Mouse (Mus musculus): Measurements from ENCODE around the gene Slc6a12. TPM values are rescaled to one million over a fixed set of nuclear protein-coding genes. Genes with fewer than 3 reads are reported as not detected.

Slc6a12 gene
- 1 to 10 TPM in 1 of 2 experiments, under 1 TPM in 1; 1.00 to 1.2 TPM for total RNA-seq (2021)
- long read RNA-seq, experiment 1, result 0 reads
- long read RNA-seq, experiment 2, partial matches to known transcripts, result 0 of 2 reads
- long read RNA-seq, experiment 2, other reads (novel, unspliced or antisense), result 1 of 2 reads

DNA sequence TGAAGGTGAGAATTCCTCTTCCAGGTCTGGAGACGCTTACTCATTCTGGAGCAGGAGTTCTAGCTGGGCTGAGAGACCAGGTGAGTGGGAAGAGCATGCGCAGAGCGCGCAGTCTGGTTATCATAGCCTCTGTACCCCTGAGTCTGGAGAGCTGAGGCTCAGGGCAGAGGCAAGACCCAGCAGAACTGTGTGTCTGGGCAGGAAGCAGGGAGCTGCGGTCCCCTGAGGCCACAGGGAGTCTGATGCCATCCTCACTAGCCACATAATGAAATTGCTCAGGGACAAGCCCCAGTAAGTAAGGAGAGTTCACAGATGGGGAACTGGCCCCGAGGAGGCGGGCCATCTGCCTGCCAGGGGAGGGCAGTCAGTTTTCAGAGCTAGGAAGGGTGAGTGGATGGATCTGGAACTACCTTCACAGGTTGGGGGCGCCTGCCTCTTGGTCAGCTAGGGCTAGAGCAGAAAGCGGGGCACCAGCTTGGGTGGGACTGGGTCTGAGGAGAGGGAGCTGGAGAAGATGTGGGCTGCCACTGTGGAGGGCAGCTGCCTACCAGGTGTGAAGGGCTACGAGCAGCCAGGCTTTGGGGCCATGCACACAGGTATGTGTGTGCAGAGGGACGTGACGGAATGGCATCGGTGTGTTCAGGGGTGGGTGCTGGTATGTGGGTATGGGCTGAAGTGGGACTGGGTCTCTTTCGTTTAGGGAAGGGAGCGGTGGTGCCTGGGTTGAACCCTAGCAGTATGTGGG, at the start of gene Slc6a12:
Gene Slc6a12 (plus strand): TSS at position 51 of the 745 bp plus-strand sequence.
- no peak for DNase-seq (ENCODE audit: low spot score in 2 of 2)

DNA sequence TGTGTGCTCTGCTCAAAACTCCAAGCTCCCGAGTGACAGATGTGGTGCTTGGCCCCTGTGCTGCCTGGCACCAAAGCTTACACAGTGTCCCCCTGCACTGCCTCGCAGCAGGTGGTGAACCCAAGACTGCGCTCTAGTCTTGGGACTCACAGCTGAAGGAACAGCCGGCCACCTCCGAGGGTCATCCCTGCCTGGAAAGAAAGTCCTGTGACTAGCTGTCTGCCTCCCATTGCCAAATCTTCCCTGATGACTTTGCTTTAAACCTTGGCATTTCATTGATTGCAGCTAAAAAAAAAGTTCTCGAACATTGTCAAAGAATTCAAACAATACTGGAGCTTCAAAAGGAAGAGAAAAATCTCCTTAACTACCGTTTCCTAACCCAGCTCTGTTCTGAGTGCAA, 43.6 kb upstream of the Slc6a12 start:
- DNase-seq (ENCODE audit: low spot score in 2 of 2), result no peak

DNA sequence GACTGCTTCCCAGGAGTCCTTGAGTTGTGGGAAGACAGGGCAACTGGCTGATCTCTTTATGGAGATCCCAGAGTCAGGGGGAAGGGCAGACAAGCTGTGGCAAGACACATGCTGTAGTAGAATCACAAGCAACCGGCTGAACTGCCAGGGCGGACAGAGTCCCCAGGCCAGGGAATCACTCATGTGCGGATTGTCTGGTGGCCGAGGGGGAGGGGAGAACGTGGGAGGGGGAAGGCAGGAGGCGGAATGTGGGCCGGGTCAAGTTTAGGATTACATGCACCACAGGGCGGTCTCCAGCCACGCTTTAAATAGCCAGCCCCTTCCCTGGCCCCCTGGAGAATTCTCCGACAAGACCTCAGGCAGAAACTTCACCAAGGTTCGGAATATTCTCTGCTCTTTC, 42.9 kb upstream of the Slc6a12 start, which contains the start of gene Slc6a13:
Gene Slc6a13 (plus strand): TSS at position 274 of the 400 bp plus-strand sequence.
- no peak for DNase-seq (ENCODE audit: low spot score in 2 of 2)

DNA sequence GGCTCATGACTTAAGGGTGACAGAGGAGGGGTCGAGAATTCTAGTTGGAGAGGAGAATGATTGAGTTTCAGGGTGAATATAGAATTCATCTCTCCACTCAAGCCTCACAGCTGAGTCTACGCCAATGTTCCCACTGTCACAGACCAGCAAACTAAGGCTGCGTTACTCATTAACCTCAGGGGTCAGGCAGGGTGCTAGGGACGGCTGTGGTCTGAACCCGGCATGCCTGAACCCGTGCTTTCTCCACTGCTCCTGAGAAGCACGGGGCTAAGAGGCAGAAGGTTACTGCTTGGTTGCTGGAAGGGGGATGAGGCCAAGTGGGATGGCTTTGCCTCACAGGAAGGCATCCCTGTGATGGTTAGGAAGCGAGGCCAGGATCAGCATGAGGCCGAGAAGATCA, 42.4 kb upstream of the Slc6a12 start:
- no peak for DNase-seq (ENCODE audit: low spot score in 2 of 2)

DNA sequence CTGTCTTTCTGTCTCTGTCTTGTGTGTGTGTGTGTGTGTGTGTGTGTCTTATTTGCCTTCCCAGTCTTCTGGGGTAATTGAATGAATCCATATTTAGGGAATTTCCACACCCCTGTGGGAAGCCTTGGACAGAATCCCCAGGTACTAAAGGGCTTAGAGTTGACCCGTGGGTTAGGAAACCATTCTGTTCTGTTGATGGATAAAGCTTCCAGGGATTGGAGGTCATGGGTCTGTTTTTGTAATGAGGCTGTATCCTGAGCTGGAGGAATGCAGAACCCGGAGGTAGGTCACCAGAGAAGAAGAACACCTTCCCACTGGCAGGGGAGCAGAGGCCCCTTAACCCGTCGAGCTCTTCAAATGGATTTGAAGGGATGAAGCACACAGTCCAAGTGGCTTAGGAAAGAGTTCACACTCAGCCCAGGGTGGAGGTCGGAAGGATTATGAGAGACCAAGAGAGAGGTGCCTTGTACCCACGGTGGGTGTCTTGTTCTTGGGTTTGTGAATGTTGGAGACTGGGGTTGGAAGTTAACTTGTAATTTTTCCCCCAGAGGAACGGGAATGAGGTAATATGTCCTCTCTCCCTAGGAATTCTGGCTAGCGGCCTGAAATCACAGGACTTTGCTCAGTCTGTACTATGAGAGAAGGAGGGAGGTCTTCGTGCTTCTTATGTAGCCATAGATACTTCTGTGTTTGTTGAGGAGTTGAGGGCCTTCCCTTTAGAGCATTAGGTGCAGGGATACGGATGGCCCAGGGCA, 39.2 kb upstream of the Slc6a12 start:
- no peak for DNase-seq (ENCODE audit: low spot score in 2 of 2)

DNA sequence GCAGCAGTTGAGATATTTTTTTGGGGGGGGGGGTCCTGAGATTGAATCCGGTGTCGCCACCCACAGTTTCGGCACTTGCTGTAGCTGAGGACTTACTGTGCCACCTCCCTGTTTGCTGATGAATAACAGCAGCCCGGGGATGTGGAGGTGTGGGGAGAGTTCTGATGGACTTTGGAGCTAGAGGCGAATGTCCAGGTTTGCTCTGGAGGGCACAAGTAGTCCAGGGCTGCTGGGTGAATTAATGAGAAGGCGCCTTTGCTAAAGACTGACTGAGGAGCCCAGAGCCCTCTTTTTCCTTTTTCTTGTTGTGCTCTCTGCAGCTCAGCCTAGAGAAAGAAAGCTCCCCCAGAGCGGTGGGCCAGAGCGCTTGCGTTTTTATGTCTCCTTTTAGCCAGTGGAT, 38.2 kb upstream of the Slc6a12 start:
- DNase-seq (ENCODE audit: low spot score in 2 of 2), result no peak

DNA sequence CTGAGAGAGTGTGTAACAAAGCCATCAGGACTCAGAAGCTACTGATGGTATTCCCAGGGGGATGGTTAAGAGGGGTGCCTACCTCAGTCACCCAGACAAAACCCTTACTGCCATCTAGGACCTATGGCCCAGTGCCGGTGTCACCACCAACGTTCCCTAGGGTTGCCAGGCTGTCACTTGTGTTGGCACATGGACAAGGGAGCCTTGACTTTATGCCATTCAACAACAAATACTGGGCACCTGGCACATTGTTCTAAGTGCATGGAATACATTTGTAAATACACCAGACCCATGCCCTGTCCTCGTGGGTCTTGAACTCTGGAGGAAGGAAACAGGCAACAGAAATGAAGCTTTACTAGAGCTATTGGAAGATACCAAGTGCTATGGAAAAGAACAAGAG, 37.3 kb upstream of the Slc6a12 start:
- no peak for DNase-seq (ENCODE audit: low spot score in 2 of 2)

DNA sequence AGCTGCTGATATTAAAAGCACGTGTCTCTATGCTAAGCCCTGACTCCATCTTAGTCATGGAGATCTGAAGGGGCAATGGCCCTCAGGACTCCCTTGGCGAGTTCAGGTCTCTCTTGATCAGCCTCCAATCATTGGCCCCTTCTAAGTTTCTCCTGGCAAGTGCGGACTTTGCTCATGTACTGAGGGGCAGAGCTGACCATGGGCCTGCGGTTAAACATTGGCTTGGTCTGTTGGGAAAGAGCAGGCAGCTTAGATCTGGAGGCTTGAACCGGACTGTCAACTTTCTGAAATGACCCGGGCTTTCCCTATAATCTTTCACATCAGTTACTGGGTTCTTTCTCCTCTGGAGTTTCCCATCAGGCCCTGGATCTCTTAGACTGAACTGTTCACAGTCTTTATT, 31.9 kb upstream of the Slc6a12 start:
- no peak for DNase-seq (ENCODE audit: low spot score in 2 of 2)

DNA sequence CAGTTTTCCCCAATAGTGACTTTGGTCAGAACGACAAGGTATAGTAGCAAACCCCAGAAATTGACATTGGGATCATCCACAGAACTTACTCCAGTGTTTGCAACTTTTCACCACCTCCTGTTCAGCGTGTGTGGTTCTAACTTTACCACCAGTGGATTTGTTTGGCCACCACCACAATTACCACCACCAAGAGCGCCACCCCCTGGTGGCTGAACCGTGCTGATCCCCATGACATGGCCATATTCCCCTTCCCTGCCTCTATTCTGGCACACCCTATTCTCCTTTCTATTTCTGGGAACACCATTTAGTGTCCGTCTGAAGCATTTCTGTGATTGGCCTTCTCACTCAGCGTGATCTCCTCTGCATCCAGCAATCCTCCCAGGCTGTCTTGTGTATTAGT, 23.8 kb upstream of the Slc6a12 start:
- DNase-seq (ENCODE audit: low spot score in 2 of 2), result no peak

DNA sequence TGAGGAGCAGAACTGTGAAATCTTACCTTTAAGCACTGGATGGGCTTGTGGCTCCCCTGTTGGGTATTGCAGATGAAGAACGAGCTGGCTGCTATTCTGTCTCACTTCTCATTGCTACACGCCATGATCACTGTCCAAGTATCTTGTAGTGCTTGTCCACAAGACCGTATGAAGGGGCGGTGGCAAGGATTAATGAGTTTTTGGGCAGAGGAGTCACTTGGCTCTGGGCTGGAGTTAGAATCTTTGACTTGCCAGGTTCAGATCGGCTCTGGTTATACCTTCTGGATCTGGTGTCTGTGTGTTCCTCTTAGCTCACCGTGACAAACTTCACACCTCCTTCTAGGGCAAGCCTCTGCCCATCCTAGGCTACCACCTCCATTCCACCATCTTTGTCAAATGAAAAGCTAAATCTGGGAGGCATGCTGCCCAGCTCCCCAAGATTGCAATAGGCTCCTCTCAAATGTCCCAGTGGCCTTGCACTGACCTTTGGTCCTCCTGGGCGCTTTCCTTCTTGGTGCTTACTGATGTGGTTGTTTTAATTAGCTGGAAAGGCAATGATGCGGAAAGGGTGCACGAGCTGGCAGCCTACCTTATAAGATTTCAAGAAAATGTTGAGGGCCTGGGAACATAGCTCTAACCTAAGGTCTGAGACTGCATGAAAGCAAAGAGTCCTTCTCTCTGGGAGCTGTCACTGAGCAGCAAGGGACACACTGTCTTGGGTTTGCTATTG, 20.3 kb upstream of the Slc6a12 start:
- DNase-seq (ENCODE audit: low spot score in 2 of 2), result no peak

DNA sequence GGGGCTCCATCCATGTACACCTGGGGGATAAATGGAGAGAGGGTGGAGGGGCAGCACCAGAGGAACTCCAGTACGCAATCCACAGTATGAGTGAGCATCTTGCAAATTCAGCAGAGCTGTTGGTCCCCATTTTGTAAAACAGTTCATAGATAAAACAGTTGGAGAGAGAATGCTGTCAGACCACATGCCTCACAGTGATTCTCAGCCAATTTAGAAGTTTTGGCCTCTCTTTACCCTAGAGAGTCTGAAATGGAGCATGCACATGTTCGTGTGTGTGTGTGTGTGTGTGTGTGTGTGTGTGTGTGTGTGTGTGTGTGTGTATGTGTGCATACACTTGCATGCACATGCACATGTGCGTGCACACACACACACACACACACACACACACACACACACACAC, 17.6 kb upstream of the Slc6a12 start:
- no peak for DNase-seq (ENCODE audit: low spot score in 2 of 2)

DNA sequence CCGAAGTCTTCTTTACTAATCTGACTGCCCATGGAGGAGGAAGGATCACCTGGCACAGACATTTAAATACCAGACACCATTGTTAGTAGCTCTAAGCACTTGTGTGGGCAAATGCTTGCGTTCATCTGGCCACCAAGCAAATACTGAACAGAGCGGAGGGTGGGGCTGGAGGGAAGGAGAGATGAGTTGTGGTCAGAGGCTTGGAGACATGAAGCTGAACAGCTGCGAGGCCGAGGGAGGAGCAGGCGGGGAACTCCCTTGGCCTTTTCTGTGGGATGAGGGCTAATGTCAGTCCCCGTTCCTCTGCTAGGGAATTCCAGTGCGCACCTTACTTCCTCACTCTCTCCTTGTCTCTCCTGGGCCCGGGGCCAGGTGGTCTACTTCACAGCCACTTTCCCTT, 17.1 kb upstream of the Slc6a12 start:
- no peak for DNase-seq (ENCODE audit: low spot score in 2 of 2)

DNA sequence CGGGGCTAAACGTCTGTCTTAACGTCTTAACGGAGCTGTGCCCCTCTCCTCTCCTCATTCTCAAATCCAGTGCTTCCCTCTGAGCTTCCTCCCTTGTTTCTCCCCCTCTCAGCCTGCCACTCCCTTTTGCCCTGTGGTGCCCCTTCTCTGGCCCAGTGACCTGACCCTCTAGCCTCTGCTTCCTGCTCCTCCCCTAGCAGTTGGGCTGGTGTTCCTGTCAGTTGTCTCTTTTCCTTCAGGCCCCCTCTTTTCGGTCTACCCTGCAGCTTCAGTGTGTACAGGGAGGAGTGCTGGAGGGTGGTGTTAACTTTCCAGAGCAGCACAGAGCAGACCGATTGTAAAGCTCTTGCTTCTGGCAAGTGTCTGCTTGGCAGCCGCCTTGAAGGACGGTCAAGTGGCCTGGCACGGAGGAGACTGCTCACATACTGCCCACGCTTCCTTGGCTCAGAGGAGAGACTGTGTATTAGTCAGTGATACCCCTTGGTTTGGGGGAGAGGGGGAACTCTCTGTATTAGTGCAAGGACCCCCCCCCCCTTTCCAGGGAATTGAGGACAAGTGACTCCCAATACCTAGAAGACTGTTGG, 16.3 kb upstream of the Slc6a12 start:
- no peak for DNase-seq (ENCODE audit: low spot score in 2 of 2)

DNA sequence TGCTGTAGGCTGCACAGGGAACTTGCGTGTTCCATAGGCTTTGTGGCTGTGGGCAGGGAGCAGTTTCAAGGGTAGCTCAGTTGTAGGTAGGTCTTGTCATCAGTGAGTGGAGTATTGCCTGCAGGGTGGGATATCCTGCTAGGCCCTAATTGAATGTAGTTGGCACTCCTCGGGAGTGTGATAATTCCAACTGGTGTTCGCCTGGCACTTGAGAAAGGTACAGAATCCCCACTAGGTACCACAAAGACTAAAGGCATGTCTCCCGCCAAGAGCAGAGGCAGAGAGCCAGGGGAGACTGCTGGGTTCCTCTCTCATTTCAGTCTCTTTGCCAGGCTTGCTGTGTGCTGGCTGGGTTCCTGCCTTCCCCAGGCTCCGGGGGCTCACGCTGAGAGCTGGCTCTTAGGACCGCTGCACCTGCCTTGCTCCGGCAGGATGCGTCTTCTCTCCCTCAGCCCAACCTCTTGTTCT, 14.4 kb upstream of the Slc6a12 start:
- peak; percentile 7 to 8 for DNase-seq (ENCODE audit: low spot score in 2 of 2)

DNA sequence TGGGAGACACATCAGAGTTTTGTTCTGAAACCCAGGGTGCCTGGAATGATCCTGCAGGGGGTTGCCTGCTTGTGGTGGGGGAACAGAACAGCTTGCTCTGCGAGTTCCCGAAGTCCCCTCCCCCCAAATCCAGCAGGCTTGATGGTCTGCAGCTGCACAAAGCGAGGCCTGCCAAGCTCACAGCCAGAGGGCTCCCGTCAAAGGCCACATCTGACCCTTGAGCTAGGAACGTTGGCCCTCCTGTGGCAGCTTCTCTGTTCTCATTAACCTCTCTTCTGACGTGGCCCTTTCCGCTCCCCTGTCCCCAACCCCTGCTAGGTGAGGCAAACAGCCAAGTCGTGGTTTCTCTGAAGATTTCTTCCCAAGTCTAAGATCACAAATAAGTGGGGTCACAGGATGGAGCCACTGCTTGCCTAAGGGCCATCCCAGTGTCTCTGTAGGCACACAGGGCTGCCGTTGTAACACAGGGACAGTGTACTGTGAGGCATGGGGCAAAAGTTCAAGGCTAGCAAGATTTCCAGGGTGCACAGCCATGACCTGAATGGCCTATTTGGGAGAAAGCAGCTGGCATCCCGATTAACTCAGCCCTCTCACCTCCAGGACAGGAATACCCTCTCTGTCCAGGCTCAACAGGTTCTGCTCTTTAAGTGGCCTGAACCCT, 12.9 kb upstream of the Slc6a12 start:
- peak in 1 of 2 experiments; percentile 13 for DNase-seq (ENCODE audit: low spot score in 2 of 2)

DNA sequence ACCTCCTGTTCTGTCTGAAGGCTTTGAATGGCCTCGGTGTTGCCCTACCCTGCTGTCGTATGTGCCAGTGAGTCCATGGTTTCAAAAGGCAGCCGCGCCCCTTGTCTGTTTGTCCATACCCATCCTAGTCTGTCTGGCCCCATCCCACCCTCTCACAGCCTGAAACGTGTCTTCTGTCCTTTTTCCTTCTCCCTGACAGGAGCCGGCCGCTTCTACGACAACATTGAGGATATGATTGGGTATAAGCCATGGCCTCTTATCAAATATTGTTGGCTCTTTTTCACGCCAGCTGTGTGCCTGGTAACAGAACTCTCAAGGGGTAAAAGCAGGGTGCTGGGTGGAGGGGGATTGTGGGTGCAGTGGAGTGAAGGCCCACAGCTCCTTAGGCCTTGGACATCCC, 7.0 kb upstream of the Slc6a12 start:
- no peak for DNase-seq (ENCODE audit: low spot score in 2 of 2)

DNA sequence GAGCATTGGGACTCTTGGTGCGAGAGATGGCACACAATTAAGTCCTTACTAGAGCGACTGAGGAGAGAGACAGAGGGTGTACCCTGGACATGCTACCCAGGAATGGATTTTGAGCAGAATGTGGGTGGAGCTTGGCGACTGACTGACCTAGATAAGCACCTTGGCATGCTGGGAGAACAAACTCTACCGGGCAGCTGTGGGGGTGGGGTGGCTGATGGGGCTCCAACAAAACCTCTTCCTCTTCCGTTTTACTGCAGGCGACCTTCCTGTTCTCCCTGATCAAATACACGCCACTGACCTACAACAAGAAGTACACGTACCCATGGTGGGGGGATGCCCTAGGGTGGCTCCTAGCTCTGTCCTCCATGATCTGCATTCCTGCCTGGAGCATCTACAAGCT, 6.3 kb upstream of the Slc6a12 start:
- DNase-seq (ENCODE audit: low spot score in 2 of 2), result no peak

DNA sequence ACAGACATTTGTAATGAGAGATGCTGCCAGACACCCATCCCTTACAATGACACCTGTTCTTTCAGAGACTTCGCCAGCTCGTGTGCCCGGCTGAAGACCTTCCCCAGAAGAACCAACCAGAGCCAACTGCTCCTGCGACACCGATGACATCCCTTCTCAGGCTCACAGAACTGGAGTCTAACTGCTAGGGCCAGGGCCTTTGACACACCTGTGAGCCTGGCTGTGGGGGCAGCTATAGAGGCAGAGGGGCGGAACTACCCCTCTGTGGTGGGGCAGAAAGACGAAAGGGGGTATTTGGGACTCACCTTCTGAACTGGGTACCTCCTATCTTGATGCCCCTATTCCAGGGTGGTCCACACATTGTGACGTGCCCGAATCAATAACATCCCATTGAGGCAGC, 5.6 kb upstream of the Slc6a12 start:
- DNase-seq (ENCODE audit: low spot score in 2 of 2), result no peak

DNA sequence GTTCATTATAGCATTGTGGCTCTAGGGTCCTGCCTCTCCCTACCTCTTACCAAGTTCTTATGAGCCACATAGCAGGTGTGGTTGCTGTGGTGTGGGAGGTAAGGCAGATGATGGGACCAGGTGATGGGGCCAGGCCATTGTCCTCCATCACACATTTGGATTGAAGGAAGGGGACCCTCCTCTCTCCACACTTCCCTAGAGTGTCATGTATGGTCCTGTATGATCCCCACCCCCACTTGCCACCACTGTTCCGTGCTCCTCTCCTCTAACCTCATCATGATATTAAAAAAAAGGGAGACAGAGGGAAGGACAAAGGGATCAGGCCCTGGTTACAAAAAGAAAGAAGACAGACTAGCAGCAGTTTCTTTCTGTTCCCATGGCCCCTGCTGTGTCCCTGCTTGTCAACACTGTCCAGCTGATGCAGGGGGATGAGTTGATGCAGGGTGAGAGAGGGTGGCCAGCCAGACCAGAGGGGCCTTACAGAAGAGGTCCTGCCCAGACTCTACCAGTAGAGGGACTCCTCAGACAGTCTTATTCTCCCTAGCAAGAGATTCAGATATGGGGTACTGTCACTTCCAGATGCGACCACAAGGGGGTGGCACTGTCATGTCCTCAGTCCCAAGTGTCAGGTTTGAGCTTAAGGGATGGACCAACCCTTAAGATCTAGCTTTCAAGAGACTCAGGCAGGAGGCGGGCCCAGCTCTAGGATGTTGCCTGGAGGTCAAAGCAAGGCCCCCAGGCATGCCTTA, 4.9 kb upstream of the Slc6a12 start:
- peak; percentile 84 to 86 for DNase-seq (ENCODE audit: low spot score in 2 of 2)

DNA sequence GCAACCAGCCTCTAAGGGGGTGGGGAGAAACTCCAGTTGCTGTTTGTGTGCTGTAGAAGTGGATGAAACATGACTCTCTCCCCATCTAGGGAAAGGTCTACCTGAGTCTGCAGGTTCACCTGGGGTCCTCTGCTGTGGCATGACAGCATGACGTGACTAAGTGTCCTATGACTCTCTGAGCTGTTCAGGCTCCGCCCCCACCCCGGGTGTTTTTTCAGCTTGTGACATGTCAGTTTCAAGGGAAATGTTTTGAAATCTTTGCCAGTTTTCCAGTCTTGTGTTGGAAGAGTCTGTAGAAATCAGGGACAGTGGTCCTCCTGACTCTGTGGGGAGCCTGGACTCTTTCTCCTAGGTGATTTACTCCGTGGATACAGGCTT, 4.4 kb upstream of the Slc6a12 start:
- DNase-seq (ENCODE audit: low spot score in 2 of 2), result no peak

Data from left cerebral cortex, adult 18-20 months (tissue).